Mouse (Mus musculus): ENCODE results near the gene Defa17. TPM values are rescaled to one million over a fixed set of nuclear protein-coding genes. Genes with fewer than 3 reads are reported as not detected.
"Not testable (repeated sequence)": the region's sequence is repeated elsewhere in the genome, so short reads cannot be mapped to it uniquely, and the experiment has no call there.

Gene Defa17
- total RNA-seq (2021) = not detected in 2 replicates
- long read RNA-seq = 0 reads

- not testable (repeated sequence) for DNase-seq
Measured at GRCm38 (mm10) chr8:21655480-21655879, at the start of gene Defa17. Gene Defa17 (plus strand): TSS chr8:21655780.

DNA sequence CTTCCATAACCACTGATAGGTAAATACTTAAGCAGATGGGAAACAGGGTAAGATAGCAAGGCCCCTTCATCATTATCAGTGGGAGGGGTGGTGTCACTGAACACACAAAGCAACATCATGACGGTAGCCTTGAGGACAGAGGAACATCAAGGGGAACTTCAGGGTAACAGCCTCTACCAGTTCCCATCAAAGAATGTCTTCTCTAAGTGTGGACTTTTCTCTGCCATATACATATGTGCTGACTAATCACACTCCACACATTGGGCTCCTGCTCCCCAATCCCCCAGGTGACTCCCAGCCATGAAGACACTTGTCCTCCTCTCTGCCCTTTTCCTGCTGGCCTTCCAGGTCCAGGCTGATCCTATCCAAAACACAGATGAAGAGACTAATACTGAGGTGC is 37.7 kb upstream of the Defa17 start, which contains the start of gene Defa26:
Defa26 (plus strand) TSS at position 301 of the 400 bp plus-strand sequence.
- DNase-seq = not testable (repeated sequence)

GRCm38 (mm10) chr8:21665497-21665896 is 9.9 kb downstream of the Defa17 start, which contains the start of gene Defa34:
Gene Defa34 (plus strand): TSS chr8:21665797.
- not testable (repeated sequence) for DNase-seq

DNA sequence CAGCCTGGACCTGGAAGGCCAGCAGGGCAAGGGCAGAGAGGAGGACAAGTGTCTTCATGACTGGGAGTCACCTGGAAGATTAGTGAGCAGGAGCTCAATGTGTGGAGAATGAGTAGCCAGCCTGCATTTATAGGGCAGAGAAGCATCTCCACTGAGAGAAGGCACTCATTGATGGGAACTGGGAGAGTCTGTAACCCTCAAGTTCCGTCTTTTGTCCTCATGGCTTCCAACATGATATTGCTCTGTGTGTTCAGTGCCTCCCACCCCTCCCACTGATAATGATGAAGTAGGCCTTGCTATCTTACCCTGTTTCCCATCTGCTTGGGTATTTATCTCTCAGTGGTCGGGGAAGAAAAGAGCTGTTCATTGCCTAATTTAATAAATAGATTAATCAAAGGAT is 48.0 kb downstream of the Defa17 start, which contains the start of gene AY761184:
AY761184 (minus strand) TSS at position 101 of the 400 bp plus-strand sequence.
- DNase-seq = not testable (repeated sequence)

Other genes with a start within 250 kb of the Defa17 start
- gene Defa36, start 228.4 kb upstream of the Defa17 start, total RNA-seq (2021) = not detected in 2 replicates
- not detected in 2 replicates for gene Gm7849, start 199.2 kb upstream of the Defa17 start, total RNA-seq (2021)
- not detected in 2 replicates for gene Defa20, start 146.5 kb upstream of the Defa17 start, total RNA-seq (2021)
- not detected in 2 replicates for gene Defa32, start 126.7 kb upstream of the Defa17 start, total RNA-seq (2021)
- not detected in 2 replicates for gene Defa37, start 90.4 kb upstream of the Defa17 start, total RNA-seq (2021)
- not detected in 2 replicates for gene Defa28, start 72.8 kb upstream of the Defa17 start, total RNA-seq (2021)
- not detected in 2 replicates for gene Gm7861, start 61.3 kb upstream of the Defa17 start, total RNA-seq (2021)
- gene Defa26, start 37.6 kb upstream of the Defa17 start, total RNA-seq (2021) = not detected in 2 replicates
- not detected in 2 replicates for gene Defa34, start 10.0 kb downstream of the Defa17 start, total RNA-seq (2021)
- gene AY761184, start 47.9 kb downstream of the Defa17 start, total RNA-seq (2021) = not detected in 2 replicates
- gene Defa24, start 78.7 kb downstream of the Defa17 start, total RNA-seq (2021) = not detected in 2 replicates
- gene Defb50, start 167.8 kb downstream of the Defa17 start, total RNA-seq (2021) = not detected in 2 replicates
- not detected in 2 replicates for gene Defb2, start 184.1 kb downstream of the Defa17 start, total RNA-seq (2021)
- gene Defb10, start 203.1 kb downstream of the Defa17 start, total RNA-seq (2021) = not detected in 2 replicates
- gene Defb9, start 229.6 kb downstream of the Defa17 start, total RNA-seq (2021) = not detected in 2 replicates

All from adrenal gland, postnatal 25 days (tissue).